ENCODE assay signal across 12 mouse cellular contexts in the genomic region with DNA sequence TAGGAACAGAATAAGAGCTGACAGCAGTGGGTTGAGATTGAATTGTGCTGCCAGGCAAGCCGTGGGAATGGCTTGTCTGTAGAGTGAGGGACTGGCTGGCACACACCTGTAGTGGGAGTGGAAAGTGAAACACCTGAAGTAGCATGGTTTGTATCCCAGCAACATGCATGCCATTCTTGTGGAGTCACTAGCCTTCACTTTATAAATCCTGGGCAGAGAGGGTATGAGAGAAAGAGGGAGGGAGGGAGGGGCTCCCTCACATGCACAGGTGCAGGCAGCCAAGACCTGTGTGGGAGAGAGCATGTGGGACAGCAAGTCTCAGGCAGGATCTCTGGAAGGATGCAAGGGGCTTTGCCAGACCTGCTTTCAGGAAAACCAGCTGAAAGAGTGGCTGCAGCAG. TPM values are rescaled to one million over a fixed set of nuclear protein-coding genes. Genes with fewer than 3 reads are reported as not detected.
DNase-seq lines count a peak whose midpoint lies in the region; ATAC-seq lines count a peak whose summit lies in the region.
"Had no signal": no experiment of that assay in that cellular context is flagged by ENCODE, and none has a peak within 500 bp of the region (broad histone marks: within the 10 kb centered on the region; RNA-seq: fewer than 3 reads in every experiment).

No protein-coding gene starts in this region.

- DNase-seq in heart, adult 11 months = peak; percentile 92
- DNase-seq in heart, postnatal 10 days = no peak
- no peak for DNase-seq in lung, postnatal 4 days
- DNase-seq in spleen, adult 18-20 months = no peak
- DNase-seq: gastrocnemius, postnatal 14 days; kidney, adult 8-10 months; thymus, postnatal 25 days had no signal

- WGBS in lung, embryonic 16.5 days = 60% methylated on average over 1 of the region's 1 CpGs
- WGBS in intestine, embryonic 16.5 days = 74% methylated on average over 1 of the region's 1 CpGs
- 71% methylated on average over 1 of the region's 1 CpGs for WGBS in neural tube, embryonic 12.5 days

- intact Hi-C loops in heart, postnatal 10 days (cut with DNase I) = no loop called here

- peaks cover 49% of the 10 kb centered on the region for H3K9me3 ChIP-seq in lung, embryonic 16.5 days (ENCODE audit: control insufficient read depth, low read length)
- peaks cover 26% of the 10 kb centered on the region for H3K9me3 ChIP-seq in intestine, embryonic 16.5 days (ENCODE audit: control insufficient read depth, low read length)
- H3K9me3 ChIP-seq in neural tube, embryonic 12.5 days = peaks cover 66% of the 10 kb centered on the region

- no peak overlapping the region for H3K4me2 ChIP-seq in lung, embryonic 16.5 days (ENCODE audit: low read depth, low read length)
- H3K4me2 ChIP-seq in intestine, embryonic 16.5 days (ENCODE audit: low read depth, low read length) = no peak overlapping the region
- no peak overlapping the region for H3K4me2 ChIP-seq in neural tube, embryonic 12.5 days (replicated peaks)

- H3K9ac ChIP-seq in lung, embryonic 16.5 days (ENCODE audit: low read length) = no peak overlapping the region
- H3K9ac ChIP-seq in intestine, embryonic 16.5 days (ENCODE audit: low read depth, low read length) = no peak overlapping the region
- no peak overlapping the region for H3K9ac ChIP-seq in neural tube, embryonic 12.5 days

- no peak overlapping the region for H3K4me3 ChIP-seq in lung, embryonic 16.5 days (ENCODE audit: low read length)
- no peak overlapping the region for H3K4me3 ChIP-seq in intestine, embryonic 16.5 days (ENCODE audit: low read length)
- no peak overlapping the region for H3K4me3 ChIP-seq in neural tube, embryonic 12.5 days

- no peaks in the 10 kb centered on the region for H3K36me3 ChIP-seq in lung, embryonic 16.5 days (ENCODE audit: control insufficient read depth, insufficient read depth, low read length)
- no peaks in the 10 kb centered on the region for H3K36me3 ChIP-seq in intestine, embryonic 16.5 days (ENCODE audit: control insufficient read depth, insufficient read depth, low read length)
- peaks cover 7% of the 10 kb centered on the region; the same call in 1 of the 2 replicates for H3K36me3 ChIP-seq in neural tube, embryonic 12.5 days

- H3K27me3 ChIP-seq in lung, embryonic 16.5 days (ENCODE audit: control insufficient read depth, insufficient read depth, low read depth, low read length) = no peaks in the 10 kb centered on the region
- no peaks in the 10 kb centered on the region for H3K27me3 ChIP-seq in intestine, embryonic 16.5 days (replicated peaks; ENCODE audit: control insufficient read depth, insufficient read depth, low read length)
- H3K27me3 ChIP-seq in neural tube, embryonic 12.5 days (replicated peaks) = no peaks in the 10 kb centered on the region

- H3K27ac ChIP-seq in lung, embryonic 16.5 days (ENCODE audit: low read length) = no peak overlapping the region
- no peak overlapping the region for H3K27ac ChIP-seq in intestine, embryonic 16.5 days (ENCODE audit: low read length)
- no peak overlapping the region for H3K27ac ChIP-seq in neural tube, embryonic 12.5 days

- ATAC-seq in lung, embryonic 16.5 days (ENCODE audit: low read depth) = peak; percentile 24; the same call in 1 of the 2 replicates
- ATAC-seq in intestine, embryonic 16.5 days = peak; percentile 30; the same call in 1 of the 2 replicates
- peak; percentile 12; the same call in 1 of the 2 replicates for ATAC-seq in neural tube, embryonic 12.5 days (ENCODE audit: low FRiP score, low read depth)
- ATAC-seq in frontal cortex, adult (ENCODE audit: low TSS enrichment) = no peak

- no peaks in the 10 kb centered on the region for H3K4me1 ChIP-seq in lung, embryonic 16.5 days (replicated peaks; ENCODE audit: control insufficient read depth, insufficient read depth, low read length)
- H3K4me1 ChIP-seq in intestine, embryonic 16.5 days (ENCODE audit: control insufficient read depth, insufficient read depth, low read length) = no peaks in the 10 kb centered on the region
- no peaks in the 10 kb centered on the region for H3K4me1 ChIP-seq in neural tube, embryonic 12.5 days

RNA-seq across cellular contexts. Expression of a gene that starts 8.9 kb away (rescaled TPM):
- total RNA-seq in heart, postnatal 10 days (2021) = 1 to 10 TPM; 4.2 to 4.4 TPM
- 0.73 and 1.2 TPM in 2 replicates for polyA plus RNA-seq in lung, embryonic 16.5 days (2015; fragmentation: Nextera tagmentation; extraction: Ambion mirVana)
- polyA plus RNA-seq in intestine, embryonic 16.5 days (2015; fragmentation: Nextera tagmentation; extraction: Ambion mirVana) = 3.0 and 4.3 TPM in 2 replicates
- 2.7 and 3.3 TPM in 2 replicates for polyA plus RNA-seq in neural tube, embryonic 12.5 days (2016; fragmentation: Nextera tagmentation; extraction: Ambion mirVana)

RNA-seq across cellular contexts. Expression of a gene that starts 44.1 kb away (rescaled TPM):
- total RNA-seq in heart, postnatal 10 days (2021) = 1 to 10 TPM in 1 of 2 experiments, under 1 TPM in 1; 0.60 to 1.1 TPM
- 0.09 TPM in 1 of 2 replicates, not detected in the other for polyA plus RNA-seq in lung, embryonic 16.5 days (2015; fragmentation: Nextera tagmentation; extraction: Ambion mirVana)
- 0.05 TPM in 1 of 2 replicates, not detected in the other for polyA plus RNA-seq in intestine, embryonic 16.5 days (2015; fragmentation: Nextera tagmentation; extraction: Ambion mirVana)
- 0.11 and 0.19 TPM in 2 replicates for polyA plus RNA-seq in neural tube, embryonic 12.5 days (2016; fragmentation: Nextera tagmentation; extraction: Ambion mirVana)
- polyA plus RNA-seq: spleen, adult 2 months had no signal
